Mouse (Mus musculus) testis, postnatal 14 days (tissue): ENCODE data around the gene Plod1.

Experiments used
- DNase-seq: peaks from one replicate; pipeline ENCODE4 v3.0.0; 2021; ENCODE audit warnings: low spot score

Gene Plod1

DNA sequence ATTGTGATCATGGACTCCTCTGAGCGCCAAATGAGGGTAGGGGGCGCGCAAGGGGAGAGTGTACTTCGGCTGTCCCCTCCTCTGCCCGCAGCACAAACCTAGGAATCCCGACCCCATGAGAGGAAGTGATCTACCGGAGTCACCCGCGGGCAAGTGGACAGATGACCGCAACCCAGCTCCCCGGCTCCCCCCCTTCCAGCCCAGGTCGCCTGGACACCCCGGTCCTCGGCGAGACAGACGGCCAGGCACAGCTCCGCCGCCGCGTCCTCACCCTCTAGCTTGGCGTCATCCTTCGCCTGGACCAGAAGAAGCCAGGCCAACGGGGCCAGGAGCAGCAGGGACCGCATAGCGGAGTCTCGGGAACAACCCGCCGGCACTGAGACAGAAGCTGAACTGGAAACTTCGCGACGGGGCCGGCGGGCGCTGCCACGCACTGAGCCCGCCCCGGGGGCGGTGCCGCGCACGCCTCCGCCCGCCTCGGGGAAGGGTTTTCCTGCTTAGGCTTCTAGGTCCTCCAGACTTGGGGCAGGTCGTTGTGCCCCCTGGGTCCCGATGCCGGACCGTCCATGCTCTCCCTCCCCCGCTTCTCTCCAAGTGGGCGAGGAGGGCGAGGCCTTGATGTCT lies at the start of gene Plod1:
Gene Plod1, minus strand, starts transcription at position 437 of the 624 bp plus-strand sequence.
- peak; percentile 77 for DNase-seq

DNA sequence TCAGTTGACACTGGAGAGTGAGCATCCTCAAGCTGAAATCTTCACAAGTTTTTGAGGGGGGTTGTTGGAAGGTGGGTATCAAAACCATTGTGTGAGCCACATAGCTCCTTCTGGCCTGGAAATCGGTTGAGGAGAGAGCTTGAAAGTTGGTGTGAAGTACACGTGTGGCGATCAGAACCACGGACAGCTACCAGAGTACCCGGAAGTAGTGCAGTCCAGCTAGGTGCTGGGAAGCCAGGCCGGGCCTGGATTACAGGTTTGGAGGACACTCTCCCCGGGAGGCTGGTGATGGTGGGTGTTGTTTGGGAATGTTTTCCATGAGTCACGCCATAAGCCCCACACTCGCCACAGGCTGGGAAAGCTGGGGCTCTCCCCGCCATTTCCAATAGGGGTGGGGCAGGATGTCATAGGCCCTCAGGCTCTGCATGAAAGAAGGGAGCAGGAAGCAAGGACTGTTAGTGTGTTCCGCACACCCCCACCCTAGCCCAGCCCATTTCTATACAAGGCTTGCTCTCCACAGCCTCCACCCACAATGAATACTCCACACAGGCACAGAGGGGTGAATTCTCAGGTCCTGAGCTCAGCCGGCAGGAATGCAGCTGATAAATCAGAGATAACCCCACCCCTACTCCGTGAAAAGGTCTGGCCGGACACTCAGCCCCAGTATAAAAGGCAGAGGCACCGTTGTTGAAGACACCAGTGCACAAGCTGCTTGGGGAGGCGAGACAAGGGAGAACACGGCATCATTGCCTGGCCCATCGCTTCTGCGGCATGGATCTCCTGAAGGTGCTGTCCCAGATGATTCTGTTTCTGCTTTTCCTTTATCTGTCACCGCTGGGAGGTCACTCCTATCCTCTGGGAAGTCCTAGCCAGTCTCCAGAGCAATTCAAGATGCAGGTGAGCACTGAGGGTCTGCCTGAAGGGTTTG lies 48.9 kb upstream of the Plod1 start, which contains the start of gene Nppb:
Gene Nppb, plus strand, starts transcription at position 584 of the 928 bp plus-strand sequence.
- peak; percentile 36 for DNase-seq

DNA sequence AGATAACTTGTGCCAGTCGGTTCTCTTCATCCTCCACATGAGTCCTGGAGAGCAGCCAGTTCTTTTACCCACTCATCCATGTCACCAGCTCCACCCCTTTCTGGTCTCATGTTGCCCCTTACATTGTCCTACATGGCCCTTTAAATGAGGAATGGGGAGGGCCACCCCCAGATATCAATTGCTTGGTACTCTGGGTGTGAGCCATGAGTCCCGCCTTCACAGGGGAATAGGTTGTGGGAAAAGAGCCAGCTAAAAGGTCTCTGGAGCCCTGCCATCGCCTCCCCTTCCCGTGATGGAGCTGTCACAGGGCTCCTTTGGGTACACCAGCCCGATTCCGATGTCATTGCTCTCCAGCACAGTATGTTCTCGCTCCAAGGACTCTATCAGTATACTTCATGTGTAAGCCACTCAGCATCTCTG lies 42.9 kb upstream of the Plod1 start:
- no peak for DNase-seq

- no peak for DNase-seq
Observed at GRCm38 (mm10) chr4:147978391-147978790, 41.8 kb upstream of the Plod1 start.

GRCm38 (mm10) chr4:147977726-147978125 lies 41.2 kb upstream of the Plod1 start:
- DNase-seq: no peak

DNA sequence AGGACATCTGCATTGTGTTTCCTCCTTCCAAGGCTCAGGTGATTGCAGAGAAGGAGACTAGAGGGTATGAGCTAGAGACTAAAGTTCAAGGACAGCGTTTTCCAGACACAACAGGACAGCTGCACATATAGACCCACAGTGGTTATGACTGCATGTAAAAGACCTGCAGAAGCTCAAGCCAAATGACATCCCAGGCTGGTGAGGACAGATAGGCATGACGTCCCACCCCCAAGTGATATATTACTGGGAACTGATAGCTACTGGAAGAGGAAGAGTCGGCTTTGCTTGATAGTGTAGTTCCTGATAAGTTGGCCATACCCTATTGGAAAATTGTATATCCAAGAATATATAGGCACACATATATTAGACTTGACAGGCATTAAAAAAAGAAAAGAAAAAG lies 39.7 kb upstream of the Plod1 start:
- DNase-seq: no peak

DNA sequence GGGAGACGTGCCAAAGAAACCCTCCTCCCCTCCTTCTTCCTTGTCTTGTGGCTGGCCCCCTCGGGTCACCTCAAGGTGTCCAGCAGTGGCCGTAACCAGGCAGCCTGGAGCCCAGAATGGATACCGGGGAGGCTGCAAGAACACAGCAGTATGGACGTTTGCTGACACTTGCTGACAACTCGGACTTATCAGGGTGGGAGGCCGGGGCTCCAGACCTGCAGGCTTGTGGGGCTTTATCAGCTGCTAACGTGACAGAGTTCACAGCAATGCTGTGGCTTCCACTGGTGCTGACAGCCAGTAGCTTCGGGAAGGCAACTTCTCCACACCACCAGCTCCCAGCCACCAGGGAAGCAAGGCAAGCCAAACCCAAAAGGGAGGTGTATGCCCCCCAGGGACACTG lies 32.8 kb upstream of the Plod1 start:
- DNase-seq: no peak

DNA sequence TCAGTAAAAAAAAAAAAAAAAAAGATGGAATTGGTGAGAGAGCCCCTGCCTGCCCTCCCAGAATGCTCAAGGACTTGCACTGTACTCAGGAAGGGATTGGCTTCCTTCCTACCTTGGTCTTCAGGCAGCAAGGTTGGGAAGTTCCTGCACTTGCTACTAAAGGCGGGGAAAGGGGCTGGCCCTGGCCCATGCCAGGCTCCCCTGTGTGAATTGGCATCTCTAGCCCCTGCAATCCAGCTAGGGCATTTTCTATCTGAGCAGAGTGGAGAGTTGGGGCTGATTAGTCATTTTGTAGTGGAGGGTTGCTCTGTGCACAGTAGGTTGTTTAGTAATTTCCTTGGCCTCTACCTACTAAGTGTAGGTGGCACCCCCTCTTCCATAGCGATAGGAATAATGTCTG lies 32.2 kb upstream of the Plod1 start:
- no peak for DNase-seq

DNA sequence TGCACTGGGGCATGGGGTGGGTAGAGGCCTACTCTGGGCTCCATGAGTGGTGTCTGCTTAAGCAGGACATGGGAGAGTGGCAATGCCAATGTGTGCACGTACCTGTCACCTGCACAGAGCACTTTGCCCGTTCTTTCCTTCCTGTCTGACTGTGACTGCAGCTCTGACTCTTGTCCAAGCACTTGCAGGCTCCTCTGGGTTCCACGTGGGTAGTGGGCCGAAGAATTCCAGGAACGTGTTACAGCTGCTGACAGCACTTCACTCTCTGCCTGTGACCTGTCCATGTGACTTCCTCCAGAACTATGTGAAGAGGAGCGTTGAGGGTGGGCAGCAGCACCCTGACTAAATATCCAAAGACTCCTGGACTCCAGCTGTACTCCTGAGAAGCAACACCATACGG lies 29.1 kb upstream of the Plod1 start:
- no peak for DNase-seq

- no peak for DNase-seq
Observed at GRCm38 (mm10) chr4:147963623-147964022, 27.1 kb upstream of the Plod1 start.

GRCm38 (mm10) chr4:147962781-147963180 lies 26.2 kb upstream of the Plod1 start:
- DNase-seq: no peak

DNA sequence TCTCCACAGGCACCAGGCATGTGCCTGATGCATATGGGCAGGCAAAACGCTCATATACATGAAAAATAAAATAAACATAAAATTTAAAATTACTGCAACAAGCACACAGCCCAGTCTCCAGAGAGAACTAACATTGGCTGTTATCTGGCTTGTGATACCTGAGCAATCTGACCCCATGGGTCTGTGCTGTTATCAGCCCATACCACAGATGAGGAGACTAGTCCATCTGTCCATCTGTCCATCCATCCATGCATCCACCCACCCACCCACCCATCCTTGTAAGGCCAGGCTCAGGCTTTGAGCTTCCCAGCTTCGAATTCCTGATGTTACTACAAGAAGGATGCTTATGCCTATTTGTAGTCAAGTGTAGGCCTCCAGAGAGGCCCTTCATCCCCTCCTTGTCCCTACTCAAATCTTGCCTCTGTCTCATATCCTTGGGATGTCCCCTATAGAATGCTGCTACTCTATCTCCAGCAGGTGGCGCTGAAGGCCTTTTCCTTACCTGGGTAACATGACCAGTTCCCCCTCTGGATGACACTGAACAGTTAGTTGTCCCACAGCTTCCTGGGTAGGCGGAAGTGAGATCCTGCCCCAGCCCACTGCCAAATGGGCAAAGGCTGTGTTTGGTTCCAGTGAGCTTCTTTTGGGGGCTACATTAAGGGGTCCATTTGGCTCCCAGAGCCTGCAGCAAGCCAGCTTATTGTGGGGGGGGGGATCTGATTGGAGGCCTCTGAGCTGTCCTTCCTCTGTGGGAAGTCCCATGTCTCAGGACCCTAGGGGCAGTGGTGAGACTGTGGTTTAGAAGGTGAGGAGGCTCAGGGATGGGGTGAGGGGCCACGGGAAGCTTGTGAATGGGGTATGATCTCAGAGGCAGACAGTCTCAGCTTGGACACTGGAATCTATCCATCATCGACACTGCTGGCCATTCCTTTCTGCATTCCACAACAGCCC lies 23.6 kb upstream of the Plod1 start:
- DNase-seq: no peak

- no peak for DNase-seq
Observed at GRCm38 (mm10) chr4:147957141-147957540, 20.6 kb upstream of the Plod1 start.

GRCm38 (mm10) chr4:147953590-147953989 lies 17.0 kb upstream of the Plod1 start:
- no peak for DNase-seq

DNA sequence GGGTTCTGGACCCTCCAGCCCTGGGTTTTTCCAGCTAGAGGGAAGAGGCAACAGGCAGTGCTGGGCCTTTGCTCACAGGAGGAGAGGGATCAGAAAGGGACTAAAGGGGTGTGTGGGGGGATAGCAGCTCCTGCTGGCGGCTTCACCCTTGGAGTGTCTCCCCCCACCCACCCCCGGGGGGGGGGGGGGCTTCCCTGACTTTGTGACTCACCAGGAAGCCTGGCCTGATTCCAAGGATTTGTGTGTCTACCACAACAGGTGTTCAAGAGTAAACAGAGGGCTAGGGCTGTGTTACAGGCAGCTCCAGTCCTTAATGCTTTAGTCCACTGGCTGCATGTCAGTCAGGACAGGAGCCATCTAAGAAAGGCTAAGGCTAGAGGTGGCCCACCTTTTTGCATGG lies 10.9 kb upstream of the Plod1 start:
- DNase-seq: no peak

- DNase-seq: no peak
Observed at GRCm38 (mm10) chr4:147943005-147943404, 6.4 kb upstream of the Plod1 start.

- DNase-seq: peak; percentile 59
Observed at GRCm38 (mm10) chr4:147941045-147942020, 4.8 kb upstream of the Plod1 start.

DNA sequence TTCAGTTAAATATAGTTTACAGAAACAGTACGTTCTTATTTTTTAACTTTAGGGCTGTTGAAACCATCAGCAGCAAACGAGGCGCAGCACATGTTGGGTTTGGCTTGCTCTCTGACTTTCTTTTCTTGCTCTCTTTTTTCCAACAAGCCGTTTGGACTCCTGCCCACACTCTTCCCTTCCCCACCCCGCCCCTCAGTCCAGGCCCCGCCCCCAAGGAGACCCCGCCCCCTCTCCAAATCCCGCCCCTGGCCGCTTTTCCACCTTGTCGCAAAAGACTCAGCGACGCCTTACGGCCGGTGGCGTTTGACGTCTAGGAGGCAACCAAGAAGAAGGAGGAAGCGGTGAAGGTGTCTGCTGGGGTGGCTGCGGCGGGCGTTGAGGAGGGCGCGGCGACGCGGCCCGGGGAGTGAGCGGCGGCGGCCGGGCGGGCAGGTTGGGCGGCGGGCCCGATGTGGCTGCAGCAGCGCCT lies 4.0 kb upstream of the Plod1 start, which contains the start of gene 2510039O18Rik:
Gene 2510039O18Rik, plus strand, starts transcription at position 320 of the 469 bp plus-strand sequence.
- DNase-seq: peak; percentile 89

GRCm38 (mm10) chr4:147940111-147940510 lies 3.5 kb upstream of the Plod1 start:
- DNase-seq: no peak
